Mouse (Mus musculus): ENCODE data around the gene Hebp2. TPM values are rescaled to one million over a fixed set of nuclear protein-coding genes. Genes with fewer than 3 reads are reported as not detected.
"Not testable (repeated sequence)": the region's sequence is repeated elsewhere in the genome, so short reads cannot be mapped to it uniquely, and the experiment has no call there.

The Hebp2 gene
- 1 to 10 TPM; 2.3 to 4.8 (median 4.2) TPM for total RNA-seq (2022)

- DNase-seq (ENCODE audit: low spot score in 2 of 2): peak in 1 of 2 experiments; percentile 53
Observed at GRCm38 (mm10) chr10:18545813-18546235, at the start of gene Hebp2. Gene Hebp2, minus strand, starts transcription at chr10:18546076.

GRCm38 (mm10) chr10:18589455-18589854 is 43.6 kb upstream of the Hebp2 start:
- no peak for DNase-seq (ENCODE audit: low spot score in 2 of 2)

GRCm38 (mm10) chr10:18584188-18584587 is 38.3 kb upstream of the Hebp2 start:
- no peak for DNase-seq (ENCODE audit: low spot score in 2 of 2)

GRCm38 (mm10) chr10:18572581-18572980 is 26.7 kb upstream of the Hebp2 start:
- no peak for DNase-seq (ENCODE audit: low spot score in 2 of 2)

GRCm38 (mm10) chr10:18562940-18563339 is 17.1 kb upstream of the Hebp2 start:
- DNase-seq (ENCODE audit: low spot score in 2 of 2): peak in 1 of 2 experiments; percentile 66

- no peak for DNase-seq (ENCODE audit: low spot score in 2 of 2)
Observed at GRCm38 (mm10) chr10:18561445-18561844, 15.6 kb upstream of the Hebp2 start.

- not testable (repeated sequence) for DNase-seq (ENCODE audit: low spot score in 2 of 2)
Observed at GRCm38 (mm10) chr10:18559076-18559475, 13.2 kb upstream of the Hebp2 start.

GRCm38 (mm10) chr10:18549321-18550216 is 3.7 kb upstream of the Hebp2 start:
- no peak for DNase-seq (ENCODE audit: low spot score in 2 of 2)

- no peak for DNase-seq (ENCODE audit: low spot score in 2 of 2)
Observed at GRCm38 (mm10) chr10:18547381-18547780, 1.5 kb upstream of the Hebp2 start.

GRCm38 (mm10) chr10:18545309-18545708 is 567 bp downstream of the Hebp2 start:
- no peak for DNase-seq (ENCODE audit: low spot score in 2 of 2)

- no peak for DNase-seq (ENCODE audit: low spot score in 2 of 2)
Observed at GRCm38 (mm10) chr10:18536889-18537288, 9.0 kb downstream of the Hebp2 start.

GRCm38 (mm10) chr10:18532293-18532692 is 13.6 kb downstream of the Hebp2 start:
- no peak for DNase-seq (ENCODE audit: low spot score in 2 of 2)

- no peak for DNase-seq (ENCODE audit: low spot score in 2 of 2)
Observed at GRCm38 (mm10) chr10:18530161-18530560, 15.7 kb downstream of the Hebp2 start.

GRCm38 (mm10) chr10:18529177-18529576 is 16.7 kb downstream of the Hebp2 start:
- DNase-seq (ENCODE audit: low spot score in 2 of 2): no peak

GRCm38 (mm10) chr10:18528475-18528874 is 17.4 kb downstream of the Hebp2 start:
- no peak for DNase-seq (ENCODE audit: low spot score in 2 of 2)

- DNase-seq (ENCODE audit: low spot score in 2 of 2): no peak
Observed at GRCm38 (mm10) chr10:18527766-18528165, 18.1 kb downstream of the Hebp2 start.

GRCm38 (mm10) chr10:18526851-18527675 is 18.8 kb downstream of the Hebp2 start:
- DNase-seq (ENCODE audit: low spot score in 2 of 2): no peak

GRCm38 (mm10) chr10:18526184-18526850 is 19.6 kb downstream of the Hebp2 start:
- DNase-seq (ENCODE audit: low spot score in 2 of 2): peak; percentile 38 to 67

- DNase-seq (ENCODE audit: low spot score in 2 of 2): no peak
Observed at GRCm38 (mm10) chr10:18525726-18526125, 20.1 kb downstream of the Hebp2 start.

- no peak for DNase-seq (ENCODE audit: low spot score in 2 of 2)
Observed at GRCm38 (mm10) chr10:18525311-18525710, 20.6 kb downstream of the Hebp2 start.

- no peak for DNase-seq (ENCODE audit: low spot score in 2 of 2)
Observed at GRCm38 (mm10) chr10:18522556-18522955, 23.3 kb downstream of the Hebp2 start.

- no peak for DNase-seq (ENCODE audit: low spot score in 2 of 2)
Observed at GRCm38 (mm10) chr10:18511496-18511895, 34.4 kb downstream of the Hebp2 start.

All from layer of hippocampus, adult 8-10 months (tissue).